Mouse (Mus musculus) intestine, embryonic 16.5 days (tissue): ENCODE measurements at regions not wholly inside any gene's neighbourhood (a gene's known extent, or its start where the extent isn't known, plus 50 kb on each side); places are given as distances from the start of the nearest gene placed in this dataset.

Source experiments
- ATAC-seq: fragments of 200-750 bp; cut with Nextera tagmentation; 2 replicates; pipeline ENCODE4 v1.8.0; 2017; ENCODE audit warnings: moderate TSS enrichment, moderate library complexity
- H3K27ac ChIP-seq: fragments of 300-500 bp; sonication (generic); 2 replicates; pipeline ENCODE4 v1.5.1; 2014; ENCODE audit warnings: mild to moderate bottlenecking, low read length
- H3K27me3 ChIP-seq: fragments of 300-500 bp; sonication (generic); replicated peaks from 2 replicates; pipeline ENCODE4 v1.6.1; 2014; ENCODE audit warnings: low read length, control low read depth, mixed read lengths; ENCODE audit not compliant: control insufficient read depth, insufficient read depth
- H3K36me3 ChIP-seq: fragments of 300-500 bp; sonication (generic); 2 replicates; pipeline ENCODE4 v1.6.1; 2014; ENCODE audit warnings: low read length, control low read depth; ENCODE audit not compliant: control insufficient read depth, insufficient read depth
- H3K4me1 ChIP-seq: fragments of 300-500 bp; sonication (generic); 2 replicates; pipeline ENCODE4 v1.6.1; 2014; ENCODE audit warnings: low read length, control low read depth, mixed read lengths; ENCODE audit not compliant: control insufficient read depth, insufficient read depth
- H3K4me2 ChIP-seq: fragments of 300-500 bp; sonication (generic); 2 replicates; pipeline ENCODE4 v1.6.1; 2014; ENCODE audit warnings: low read depth, low read length, control low read depth
- H3K4me3 ChIP-seq: fragments of 300-500 bp; sonication (generic); 2 replicates; pipeline ENCODE4 v1.5.1; 2014; ENCODE audit warnings: mild to moderate bottlenecking, low read length
- H3K9ac ChIP-seq: fragments of 300-500 bp; sonication (generic); 2 replicates; pipeline ENCODE4 v1.6.1; 2014; ENCODE audit warnings: low read depth, low read length
- H3K9me3 ChIP-seq: fragments of 300-500 bp; sonication (generic); 2 replicates; pipeline ENCODE4 v1.6.1; 2016; ENCODE audit warnings: low read length, control low read depth; ENCODE audit not compliant: control insufficient read depth
- WGBS: fragments of 180-500 bp; shearing (Covaris S2); extraction: QIAGEN DNeasy Blood & Tissue Kit; methylation state at CpG from one replicate; pipeline ENCODE4 v1.1.7; 2014; 5-methylcytosine and 5-hydroxymethylcytosine counted together

- no peaks in the 10 kb centered on the region for H3K4me1 ChIP-seq
- H3K27ac ChIP-seq: no peak overlapping the region
- no peaks in the 10 kb centered on the region for H3K27me3 ChIP-seq
- no peaks in the 10 kb centered on the region for H3K9me3 ChIP-seq
- WGBS: 77% methylated on average over 1 of the region's 1 CpGs
- ATAC-seq: no peak
- no peak overlapping the region for H3K9ac ChIP-seq
- H3K36me3 ChIP-seq: no peaks in the 10 kb centered on the region
- H3K4me3 ChIP-seq: no peak overlapping the region
- H3K4me2 ChIP-seq: no peak overlapping the region
These were observed 558.5 kb upstream of the Klf4 start for GRCm38 (mm10) chr4:56090796-56091195.

GRCm38 (mm10) chr4:56088701-56089100 is 556.4 kb upstream of the Klf4 start:
- WGBS: 68% methylated on average over 4 of the region's 4 CpGs
- Histone ChIP-seq H3K4me2 (no peak overlapping the region), H3K27me3 (no peaks in the 10 kb centered on the region), H3K4me1 (no peaks in the 10 kb centered on the region), H3K4me3 (no peak overlapping the region), H3K27ac (no peak overlapping the region), H3K9ac (no peak overlapping the region), H3K36me3 (no peaks in the 10 kb centered on the region), H3K9me3 (no peaks in the 10 kb centered on the region)
- ATAC-seq: no peak

- no peak overlapping the region for H3K4me3 ChIP-seq
- ATAC-seq: no peak
- no peak overlapping the region for H3K9ac ChIP-seq
- no peak overlapping the region for H3K27ac ChIP-seq
- H3K9me3 ChIP-seq: no peaks in the 10 kb centered on the region
- no peaks in the 10 kb centered on the region for H3K4me1 ChIP-seq
- no peak overlapping the region for H3K4me2 ChIP-seq
- no peaks in the 10 kb centered on the region for H3K27me3 ChIP-seq
- H3K36me3 ChIP-seq: no peaks in the 10 kb centered on the region
These were observed 554.0 kb upstream of the Klf4 start for GRCm38 (mm10) chr4:56086306-56086705.

- H3K27me3 ChIP-seq: no peaks in the 10 kb centered on the region
- no peak for ATAC-seq
- WGBS: 74% methylated on average over 1 of the region's 1 CpGs
These were observed 551.9 kb upstream of the Klf4 start for GRCm38 (mm10) chr4:56084205-56084604.

GRCm38 (mm10) chr4:56082411-56082810 is 550.1 kb upstream of the Klf4 start:
- Histone ChIP-seq H3K4me2 (no peak overlapping the region), H3K9me3 (no peaks in the 10 kb centered on the region), H3K36me3 (no peaks in the 10 kb centered on the region), H3K27ac (no peak overlapping the region), H3K9ac (no peak overlapping the region), H3K27me3 (no peaks in the 10 kb centered on the region), H3K4me1 (no peaks in the 10 kb centered on the region), H3K4me3 (no peak overlapping the region)
- 71% methylated on average over 5 of the region's 5 CpGs for WGBS
- no peak for ATAC-seq

More at GRCm38 (mm10) chr4:56084205-56084604, 551.9 kb upstream of the Klf4 start:
- H3K36me3 ChIP-seq: no peaks in the 10 kb centered on the region
- no peak overlapping the region for H3K9ac ChIP-seq
- H3K4me1 ChIP-seq: no peaks in the 10 kb centered on the region
- H3K4me3 ChIP-seq: no peak overlapping the region
- H3K9me3 ChIP-seq: no peaks in the 10 kb centered on the region
- H3K4me2 ChIP-seq: no peak overlapping the region
- no peak overlapping the region for H3K27ac ChIP-seq

- Histone ChIP-seq H3K27ac (no peak overlapping the region), H3K36me3 (no peaks in the 10 kb centered on the region), H3K9me3 (no peaks in the 10 kb centered on the region), H3K27me3 (no peaks in the 10 kb centered on the region), H3K4me2 (no peak overlapping the region), H3K9ac (no peak overlapping the region), H3K4me1 (no peaks in the 10 kb centered on the region), H3K4me3 (no peak overlapping the region)
- ATAC-seq: no peak
- 69% methylated on average over 3 of the region's 3 CpGs for WGBS
These were observed 548.7 kb upstream of the Klf4 start for GRCm38 (mm10) chr4:56080960-56081359.

GRCm38 (mm10) chr4:56070664-56071334 is 538.5 kb upstream of the Klf4 start:
- Histone ChIP-seq H3K4me1 (no peaks in the 10 kb centered on the region), H3K4me3 (no peak overlapping the region), H3K9me3 (no peaks in the 10 kb centered on the region), H3K27ac (no peak overlapping the region), H3K9ac (no peak overlapping the region), H3K27me3 (no peaks in the 10 kb centered on the region), H3K4me2 (no peak overlapping the region), H3K36me3 (no peaks in the 10 kb centered on the region)
- WGBS: 52% methylated on average over 6 of the region's 6 CpGs
- peak; percentile 53 for ATAC-seq

- ATAC-seq: peak; percentile 40; the same call in 1 of the 2 replicates
- Histone ChIP-seq H3K4me2 (no peak overlapping the region), H3K27me3 (no peaks in the 10 kb centered on the region), H3K9ac (no peak overlapping the region), H3K4me1 (no peaks in the 10 kb centered on the region), H3K36me3 (no peaks in the 10 kb centered on the region), H3K4me3 (no peak overlapping the region), H3K9me3 (no peaks in the 10 kb centered on the region), H3K27ac (no peak overlapping the region)
- WGBS: 82% methylated on average over 4 of the region's 4 CpGs
These were observed 536.6 kb upstream of the Klf4 start for GRCm38 (mm10) chr4:56068859-56069258.

GRCm38 (mm10) chr4:56064657-56065056 is 532.4 kb upstream of the Klf4 start:
- no peak overlapping the region for H3K4me2 ChIP-seq
- H3K4me3 ChIP-seq: no peak overlapping the region
- H3K9me3 ChIP-seq: no peaks in the 10 kb centered on the region
- no peak for ATAC-seq
- H3K36me3 ChIP-seq: no peaks in the 10 kb centered on the region
- no peak overlapping the region for H3K27ac ChIP-seq
- no peak overlapping the region for H3K9ac ChIP-seq
- H3K4me1 ChIP-seq: no peaks in the 10 kb centered on the region
- WGBS: 93% methylated on average over 4 of the region's 4 CpGs
- H3K27me3 ChIP-seq: no peaks in the 10 kb centered on the region

GRCm38 (mm10) chr4:56051792-56052380 is 519.6 kb upstream of the Klf4 start:
- Histone ChIP-seq H3K27me3 (no peaks in the 10 kb centered on the region), H3K9ac (no peak overlapping the region), H3K4me1 (no peaks in the 10 kb centered on the region), H3K9me3 (no peaks in the 10 kb centered on the region), H3K27ac (no peak overlapping the region), H3K4me2 (no peak overlapping the region), H3K36me3 (no peaks in the 10 kb centered on the region), H3K4me3 (no peak overlapping the region)
- WGBS: 35% methylated on average over 6 of the region's 6 CpGs
- ATAC-seq: no peak
